Mouse (Mus musculus): ENCODE measurements around the gene Tshz3.

The Tshz3 gene

DNA sequence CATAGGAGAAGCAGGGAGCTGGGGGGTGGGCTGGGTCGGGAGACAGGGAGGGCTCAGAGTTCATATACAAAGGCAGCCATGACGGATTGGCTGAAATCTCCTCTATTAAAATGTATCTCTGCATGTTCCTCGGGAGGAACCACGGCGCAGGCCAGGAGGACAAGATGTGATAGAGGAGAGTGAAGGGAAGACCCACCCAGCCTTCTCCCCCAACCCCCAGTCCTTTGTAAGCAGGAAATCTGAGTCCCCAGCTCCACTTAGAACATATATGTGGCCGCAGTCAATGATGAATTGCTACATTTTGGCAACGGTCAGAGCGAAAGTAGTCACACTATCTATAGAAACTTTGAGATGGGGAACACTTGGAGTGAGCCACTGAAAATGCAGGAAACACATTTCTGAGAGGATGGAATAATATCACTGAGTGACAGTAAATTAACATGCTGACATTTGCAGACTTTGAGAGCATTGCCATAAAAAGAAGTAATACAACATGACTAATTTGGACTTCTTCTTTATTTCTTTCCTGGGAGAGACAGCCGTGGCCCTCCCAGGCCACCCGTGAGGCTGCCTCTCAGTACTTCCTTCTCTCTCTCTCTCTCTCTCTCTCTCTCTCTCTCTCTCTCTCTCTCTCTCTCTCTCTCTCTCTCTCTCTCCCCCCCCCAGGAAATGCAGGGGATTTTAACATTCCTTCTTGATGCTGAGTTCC, 88.9 kb downstream of the Tshz3 start:
- DNase-seq = no peak

DNA sequence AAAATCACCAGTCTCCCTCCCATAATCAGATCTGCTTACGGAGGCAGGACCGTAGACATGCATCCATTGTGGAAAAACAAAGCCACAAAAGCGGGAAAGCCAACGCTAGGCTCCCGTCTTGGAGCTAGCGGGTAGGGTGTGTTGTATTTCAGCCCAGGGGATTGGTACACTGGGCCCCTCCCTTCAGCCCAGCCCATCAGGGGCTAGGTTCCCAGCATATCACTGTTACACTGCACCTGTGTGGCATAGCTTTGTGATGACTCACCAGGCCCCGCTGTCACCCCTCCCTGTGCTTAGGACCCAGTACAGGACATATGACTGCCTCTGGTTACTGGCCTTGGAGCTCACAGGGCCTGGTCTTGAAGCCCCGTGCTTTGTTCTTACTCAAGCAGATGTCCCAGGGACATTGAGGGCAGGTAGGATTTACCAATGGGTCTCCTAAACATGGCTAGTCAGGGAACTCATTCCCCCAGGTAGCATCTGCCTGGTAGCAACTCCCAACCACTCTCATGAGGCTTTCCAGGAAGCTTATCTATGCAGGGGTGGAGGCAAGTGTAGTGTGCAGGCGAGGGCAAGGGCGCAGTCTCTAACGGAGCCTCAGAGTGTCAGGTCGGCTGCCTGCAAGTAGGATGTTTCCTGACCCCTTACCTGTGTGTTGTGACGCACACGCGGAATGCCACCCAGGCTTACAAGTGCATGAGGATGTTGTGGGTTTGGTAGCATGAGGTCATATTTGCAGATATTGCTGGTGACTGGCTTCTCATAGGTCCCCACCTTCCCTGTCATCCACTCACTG, 98.7 kb downstream of the Tshz3 start:
- DNase-seq = no peak

Data from lung, postnatal 10 days (tissue).